Mouse (Mus musculus): ENCODE results near the gene Hist1h2ai. TPM values are rescaled to one million over a fixed set of nuclear protein-coding genes. Genes with fewer than 3 reads are reported as not detected.
A peak's percentile ranks its signal among the peaks of the same experiment; 100 is the strongest.
"Not testable (repeated sequence)": the region's sequence is repeated elsewhere in the genome, so short reads cannot be mapped to it uniquely, and the experiment has no call there.

Gene Hist1h2ai
- total RNA-seq (2012; rRNA removed) (839 and 880 TPM in 2 replicates), total RNA-seq (2014; rRNA removed) (3.9 and 6.3 TPM in 2 replicates), polyA plus RNA-seq (2012; ENCODE audit: insufficient read length, low read depth) (not detected in 2 replicates)

DNA sequence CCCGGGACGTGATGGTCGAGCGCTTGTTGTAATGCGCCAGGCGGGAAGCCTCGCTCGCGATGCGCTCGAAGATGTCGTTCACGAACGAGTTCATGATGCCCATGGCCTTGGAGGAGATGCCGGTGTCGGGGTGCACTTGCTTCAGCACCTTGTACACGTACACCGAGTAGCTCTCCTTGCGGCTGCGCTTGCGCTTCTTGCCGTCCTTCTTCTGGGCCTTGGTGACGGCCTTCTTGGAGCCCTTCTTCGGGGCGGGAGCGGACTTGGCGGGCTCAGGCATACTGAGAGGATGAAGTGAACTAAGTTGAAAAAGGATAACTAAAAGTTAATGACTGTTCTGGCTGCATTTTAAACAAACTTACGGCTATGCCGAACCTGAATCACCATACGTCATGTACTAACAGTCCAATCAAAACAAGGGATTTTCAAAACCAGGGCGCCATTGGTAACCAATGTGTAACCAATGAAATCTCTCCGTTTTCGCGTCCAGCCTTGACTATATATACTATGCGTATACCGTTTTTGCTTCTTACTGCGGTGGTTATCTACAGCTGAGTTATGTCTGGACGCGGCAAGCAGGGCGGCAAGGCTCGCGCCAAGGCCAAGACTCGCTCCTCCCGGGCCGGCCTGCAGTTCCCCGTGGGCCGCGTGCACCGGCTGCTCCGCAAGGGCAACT lies at the start of gene Hist1h2ai, which contains the start of gene Hist1h2bl:
Hist1h2ai (plus strand) TSS at position 559 of the 676 bp plus-strand sequence.
Hist1h2bl (minus strand) TSS at position 280 of the 676 bp plus-strand sequence.
- Histone ChIP-seq H3K27ac (ENCODE audit: insufficient read depth, low read depth) (peak within 1 kb of the TSS; percentile 95), H3K4me1 (ENCODE audit: control insufficient read depth in 1 of 2, insufficient read depth in 2 of 2) (peaks cover 2 to 30% of the 10 kb centered on the region in 2 experiments; a peak in 2 of 4 replicates), H3K4me2 (ENCODE audit: insufficient read depth, low read depth, poor library complexity, severe bottlenecking) (peak within 1 kb of the TSS; percentile 94), H3K4me3 (replicated peaks in 1 of 3; ENCODE audit: low read depth in 2 of 3, low read length in 2 of 3, poor library complexity in 1 of 3) (peak within 1 kb of the TSS; percentile 35 to 59 (median 50)), H3K9ac (ENCODE audit: insufficient read depth, low read depth) (peak within 1 kb of the TSS; percentile 82)
- DNase-seq (ENCODE audit: extremely low read depth) = peak; percentile 96
- H3K79me2 ChIP-seq (replicated peaks; ENCODE audit: control insufficient read depth, extremely low read depth, insufficient read depth, poor library complexity, severe bottlenecking); H3K27me3 ChIP-seq (replicated peaks); dilution Hi-C loops (cut with MboI; ENCODE audit: extremely low pct_ligation_motif_present, extremely low pct_unique_long_range_greater_than_20kb, low sequenced_read_pairs); H3K36me3 ChIP-seq (replicated peaks in 1 of 2; ENCODE audit: control insufficient read depth in 1 of 2, insufficient read depth in 1 of 2, low read length in 1 of 2); H3K9me3 ChIP-seq (replicated peaks; ENCODE audit: low read length): not testable (repeated sequence)
- TF ChIP-seq SIN3A (IDR thresholded peaks at IDR 0.05; ENCODE audit: low read length) (peak; percentile 24; the same call in 1 of the 2 replicates), TCF12 (IDR thresholded peaks at IDR 0.05; ENCODE audit: low read depth, low read length) (peak; percentile 90), E2F4 (IDR thresholded peaks at IDR 0.05; ENCODE audit: insufficient replicate concordance, low read depth, low read length) (0 out of 2 replicates have a peak, but pooled peaks have one; percentile 77), UBTF (IDR thresholded peaks at IDR 0.05; ENCODE audit: low read depth, low read length) (0 out of 2 replicates have a peak, but pooled peaks have one; percentile 84), TBP (conservative IDR thresholded peaks at IDR 0.05; ENCODE audit: low read depth, low read length) (peak; percentile 99), NRF1 (IDR thresholded peaks at IDR 0.05; ENCODE audit: low read depth, low read length) (peak; percentile 49), ZMIZ1 (IDR thresholded peaks at IDR 0.05; ENCODE audit: low read depth, low read length) (peak; percentile 31), MYC (IDR thresholded peaks at IDR 0.05; ENCODE audit: low read depth, low read length) (0 out of 2 replicates have a peak, but pooled peaks have one; percentile 34), MXI1 (IDR thresholded peaks at IDR 0.05; ENCODE audit: low read depth, low read length) (0 out of 2 replicates have a peak, but pooled peaks have one; percentile 36), MAZ (IDR thresholded peaks at IDR 0.05; ENCODE audit: low read depth, low read length) (0 out of 2 replicates have a peak, but pooled peaks have one; percentile 49), CHD2 (IDR thresholded peaks at IDR 0.05; ENCODE audit: low read length) (peak; percentile 88), RCOR1 (conservative IDR thresholded peaks at IDR 0.05; ENCODE audit: low read depth, low read length) (peak; percentile 76; the same call in 1 of the 2 replicates), NELFE (IDR thresholded peaks at IDR 0.05; ENCODE audit: low read depth, low read length) (peak; percentile 13), POLR2A (IDR thresholded peaks at IDR 0.05; ENCODE audit: low read depth, low read length) (peak; percentile 63), MEF2A (IDR thresholded peaks at IDR 0.05; ENCODE audit: borderline replicate concordance, low read depth, low read length) (peak; percentile 28; the same call in 1 of the 2 replicates), KAT2A (IDR thresholded peaks at IDR 0.05; ENCODE audit: insufficient replicate concordance, low read length) (0 out of 2 replicates have a peak, but pooled peaks have one; percentile 16)
- in situ Hi-C loops (cut with MboI; ENCODE audit: low pct_ligation_motif_present, low pct_unique_long_range_greater_than_20kb, low sequenced_read_pairs) = loop anchor here (25.0 kb wide), 2 partner anchors 221 to 329 kb away; partner anchors contain the start of gene Zfp184

DNA sequence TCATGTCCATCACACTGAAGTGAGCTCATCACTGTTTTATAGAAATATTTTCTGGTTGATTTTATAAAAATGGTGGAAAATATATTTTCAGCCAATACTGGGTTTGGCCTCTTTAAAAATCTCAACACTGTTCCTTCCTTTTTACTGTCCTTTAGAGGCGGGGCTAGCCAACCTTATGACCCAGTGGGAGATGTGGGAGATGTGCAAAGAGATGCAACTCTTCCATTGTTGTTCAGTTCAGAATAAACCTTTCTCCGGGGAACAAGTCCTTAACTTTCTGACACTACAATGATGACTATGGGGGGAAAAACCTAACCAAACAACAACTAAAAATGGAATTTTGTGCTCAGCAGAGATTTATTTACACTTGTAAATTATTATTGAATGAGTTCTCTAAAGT lies 38.9 kb upstream of the Hist1h2ai start, which contains the start of gene Olfr1360:
Olfr1360 (minus strand) TSS at position 101 of the 400 bp plus-strand sequence.
- in situ Hi-C loops (cut with MboI; ENCODE audit: low pct_ligation_motif_present, low pct_unique_long_range_greater_than_20kb, low sequenced_read_pairs) = no loop called here
- Histone ChIP-seq H3K4me3 (replicated peaks in 1 of 3; ENCODE audit: low read depth in 2 of 3, low read length in 2 of 3, poor library complexity in 1 of 3) (no peak within 1 kb of the TSS), H3K9me3 (replicated peaks; ENCODE audit: low read length) (no peaks in the 10 kb centered on the region), H3K27ac (ENCODE audit: insufficient read depth, low read depth) (no peak within 1 kb of the TSS), H3K36me3 (replicated peaks in 1 of 2; ENCODE audit: control insufficient read depth in 1 of 2, insufficient read depth in 1 of 2, low read length in 1 of 2) (no peaks in the 10 kb centered on the region), H3K4me1 (ENCODE audit: control insufficient read depth in 1 of 2, insufficient read depth in 2 of 2) (no peaks in the 10 kb centered on the region), H3K4me2 (ENCODE audit: insufficient read depth, low read depth, poor library complexity, severe bottlenecking) (no peak within 1 kb of the TSS), H3K27me3 (replicated peaks) (no peaks in the 10 kb centered on the region), H3K9ac (ENCODE audit: insufficient read depth, low read depth) (no peak within 1 kb of the TSS), H3K79me2 (replicated peaks; ENCODE audit: control insufficient read depth, extremely low read depth, insufficient read depth, poor library complexity, severe bottlenecking) (no peaks in the 10 kb centered on the region)
- no peak for TF ChIP-seq E2F4 (IDR thresholded peaks at IDR 0.05; ENCODE audit: insufficient replicate concordance, low read depth, low read length)
- no peak for TF ChIP-seq MEF2A (IDR thresholded peaks at IDR 0.05; ENCODE audit: borderline replicate concordance, low read depth, low read length)
- TF ChIP-seq JUND (conservative IDR thresholded peaks at IDR 0.05; ENCODE audit: low read depth, low read length) = no peak
- TF ChIP-seq MAFK (IDR thresholded peaks at IDR 0.05; ENCODE audit: insufficient replicate concordance, low read length) = no peak
- no peak for TF ChIP-seq SMC3 (IDR thresholded peaks at IDR 0.05; ENCODE audit: low read depth, low read length)
- TF ChIP-seq NRF1 (IDR thresholded peaks at IDR 0.05; ENCODE audit: low read depth, low read length) = no peak
- TF ChIP-seq IRF4 (IDR thresholded peaks at IDR 0.05; ENCODE audit: low read depth, low read length) = no peak
- TF ChIP-seq MXI1 (IDR thresholded peaks at IDR 0.05; ENCODE audit: low read depth, low read length) = no peak
- no peak for TF ChIP-seq PAX5 (IDR thresholded peaks at IDR 0.05; ENCODE audit: low read length)
- no peak for TF ChIP-seq KAT2A (IDR thresholded peaks at IDR 0.05; ENCODE audit: insufficient replicate concordance, low read length)
- TF ChIP-seq TCF12 (IDR thresholded peaks at IDR 0.05; ENCODE audit: low read depth, low read length) = no peak
- no peak for TF ChIP-seq ZMIZ1 (IDR thresholded peaks at IDR 0.05; ENCODE audit: low read depth, low read length)
- TF ChIP-seq ETS1 (conservative IDR thresholded peaks at IDR 0.05; ENCODE audit: low read depth, low read length) = no peak
- TF ChIP-seq NELFE (IDR thresholded peaks at IDR 0.05; ENCODE audit: low read depth, low read length) = no peak
- no peak for TF ChIP-seq ZC3H11A (IDR thresholded peaks at IDR 0.05; ENCODE audit: low read depth, low read length)
- no peak for TF ChIP-seq MAX (IDR thresholded peaks at IDR 0.05; ENCODE audit: low read length)
- no peak for TF ChIP-seq GABPA (IDR thresholded peaks at IDR 0.05; ENCODE audit: insufficient replicate concordance, low read depth, low read length)
- no peak for TF ChIP-seq MAZ (IDR thresholded peaks at IDR 0.05; ENCODE audit: low read depth, low read length)
- no peak for TF ChIP-seq ZKSCAN1 (IDR thresholded peaks at IDR 0.05; ENCODE audit: borderline replicate concordance, low read depth, low read length)
- no peak for TF ChIP-seq EP300 (IDR thresholded peaks at IDR 0.05; ENCODE audit: low read length)
- dilution Hi-C loops (cut with MboI; ENCODE audit: extremely low pct_ligation_motif_present, extremely low pct_unique_long_range_greater_than_20kb, low sequenced_read_pairs) = no loop called here
- DNase-seq (ENCODE audit: extremely low read depth) = no peak

Data from CH12.LX (cell line).